Mouse (Mus musculus) telencephalon, adult 2 months (tissue): Measurements from ENCODE around the gene Pdzph1.
A peak's percentile ranks its signal among the peaks of the same experiment; 100 is the strongest.

ENCODE experiments used
- DNase-seq: peaks from one replicate; pipeline ENCODE4 v3.0.0-alpha.2; 2011; ENCODE audit warnings: low read depth, low spot score

The Pdzph1 gene

GRCm38 (mm10) chr17:58991275-58991674 is at the start of gene Pdzph1:
Pdzph1 (minus strand) TSS chr17:58991375.
- no peak for DNase-seq

GRCm38 (mm10) chr17:59039754-59040153 is 48.6 kb upstream of the Pdzph1 start:
- DNase-seq, result peak; percentile 36

- DNase-seq, result no peak
These were observed 42.3 kb upstream of the Pdzph1 start for GRCm38 (mm10) chr17:59033445-59033844.

- no peak for DNase-seq
These were observed 35.2 kb upstream of the Pdzph1 start for GRCm38 (mm10) chr17:59026336-59026735.

- no peak for DNase-seq
These were observed 33.3 kb upstream of the Pdzph1 start for GRCm38 (mm10) chr17:59024502-59024901.

GRCm38 (mm10) chr17:59023971-59024370 is 32.8 kb upstream of the Pdzph1 start:
- no peak for DNase-seq

- DNase-seq, result no peak
These were observed 27.5 kb upstream of the Pdzph1 start for GRCm38 (mm10) chr17:59018666-59019065.

- DNase-seq, result peak; percentile 34
These were observed 21.9 kb upstream of the Pdzph1 start, which contains the start of gene Nudt12 for GRCm38 (mm10) chr17:59013091-59013459. Nudt12 (minus strand) TSS chr17:59013372.

GRCm38 (mm10) chr17:59012421-59013090 is 21.4 kb upstream of the Pdzph1 start:
- no peak for DNase-seq

GRCm38 (mm10) chr17:59011546-59012307 is 20.6 kb upstream of the Pdzph1 start:
- no peak for DNase-seq

- no peak for DNase-seq
These were observed 17.9 kb downstream of the Pdzph1 start for GRCm38 (mm10) chr17:58973237-58973636.

GRCm38 (mm10) chr17:58959905-58960304 is 31.3 kb downstream of the Pdzph1 start:
- no peak for DNase-seq

- no peak for DNase-seq
These were observed 34.1 kb downstream of the Pdzph1 start for GRCm38 (mm10) chr17:58957055-58957454.

GRCm38 (mm10) chr17:58943015-58943822 is 48.0 kb downstream of the Pdzph1 start:
- no peak for DNase-seq

GRCm38 (mm10) chr17:58938598-58938997 is 52.6 kb downstream of the Pdzph1 start:
- DNase-seq, result no peak

- DNase-seq, result peak; percentile 10
These were observed 53.6 kb downstream of the Pdzph1 start for GRCm38 (mm10) chr17:58937533-58937932.

GRCm38 (mm10) chr17:58932983-58933280 is 58.2 kb downstream of the Pdzph1 start:
- no peak for DNase-seq

GRCm38 (mm10) chr17:58932279-58932982 is 58.7 kb downstream of the Pdzph1 start:
- no peak for DNase-seq

GRCm38 (mm10) chr17:58924754-58925546 is 66.2 kb downstream of the Pdzph1 start:
- DNase-seq, result no peak

- no peak for DNase-seq
These were observed 67.2 kb downstream of the Pdzph1 start for GRCm38 (mm10) chr17:58923901-58924476.
